Mouse (Mus musculus) thymus, postnatal 36 days (tissue): ENCODE measurements around the gene Gm20708.

ENCODE experiments used
- DNase-seq, 2 experiments: peaks; one replicate each; pipeline ENCODE4 v3.0.0; 2022; ENCODE audit warnings: mixed read lengths in 2 of 2

The Gm20708 gene

GRCm38 (mm10) chr11:117870688-117871365, 61.4 kb downstream of the Gm20708 start:
- DNase-seq = peak; percentile 77 to 81

GRCm38 (mm10) chr11:117871376-117871775, 61.9 kb downstream of the Gm20708 start:
- DNase-seq = peak in 1 of 2 experiments; percentile 72

DNA sequence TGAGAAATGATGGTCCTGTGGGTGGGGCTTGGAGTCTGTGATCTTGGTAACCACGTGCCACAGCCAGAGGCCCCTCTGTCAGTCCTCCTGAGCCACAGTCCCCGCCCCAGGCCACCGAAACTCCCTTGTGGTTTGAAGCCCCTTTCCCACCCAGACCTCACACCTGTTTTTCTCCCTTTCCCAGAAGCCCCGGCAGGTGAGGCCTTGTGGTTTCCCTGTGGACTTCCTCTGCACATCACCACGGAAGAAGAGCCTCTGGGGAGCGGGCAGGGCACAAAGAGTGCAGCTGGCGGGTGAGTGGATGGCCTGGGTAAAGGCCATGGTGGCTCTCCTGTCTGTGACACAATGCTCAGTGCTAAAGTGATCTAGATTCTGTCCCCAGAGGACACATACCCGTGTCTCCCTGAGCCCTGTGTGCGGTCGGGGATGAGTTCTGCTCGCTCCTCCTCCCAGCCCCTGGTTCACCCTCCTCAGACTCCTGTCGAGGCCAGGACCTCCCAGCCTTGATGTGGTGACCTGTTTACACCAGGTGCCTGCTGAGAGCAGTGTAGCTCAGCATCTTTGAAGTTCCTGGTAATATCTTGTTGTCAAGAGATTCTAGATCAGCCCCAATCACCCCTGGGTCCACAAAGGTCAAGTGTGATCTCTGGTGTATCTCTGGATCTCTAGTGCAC, 62.6 kb downstream of the Gm20708 start:
- peak; percentile 91 to 96 for DNase-seq

- peak; percentile 66 to 73 for DNase-seq
Observed at GRCm38 (mm10) chr11:117872861-117873608, 63.6 kb downstream of the Gm20708 start, which contains the start of gene Tha1. Gene Tha1 (minus strand): TSS chr11:117873481.

DNA sequence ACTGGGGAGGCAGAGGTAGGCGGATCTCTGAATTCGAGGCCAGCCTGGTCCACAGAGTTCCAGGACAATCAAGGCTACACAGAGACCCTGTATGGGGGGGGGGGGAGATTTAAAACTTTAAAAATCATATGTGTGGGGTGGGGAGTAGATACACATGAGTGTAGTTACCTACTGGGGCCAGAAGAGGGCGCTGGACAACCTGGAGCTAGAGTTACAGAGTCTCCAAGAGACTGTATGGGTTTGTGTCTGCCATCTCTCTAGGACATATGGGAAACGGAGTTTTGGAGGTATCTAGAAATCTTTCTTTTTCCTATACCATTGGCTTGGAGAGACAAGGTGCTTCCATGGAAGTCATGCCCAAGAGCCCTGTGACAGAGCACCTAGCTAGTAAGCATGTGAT, 65.0 kb downstream of the Gm20708 start:
- DNase-seq = peak; percentile 52 to 66

GRCm38 (mm10) chr11:117875681-117876080, 66.2 kb downstream of the Gm20708 start:
- no peak for DNase-seq

DNA sequence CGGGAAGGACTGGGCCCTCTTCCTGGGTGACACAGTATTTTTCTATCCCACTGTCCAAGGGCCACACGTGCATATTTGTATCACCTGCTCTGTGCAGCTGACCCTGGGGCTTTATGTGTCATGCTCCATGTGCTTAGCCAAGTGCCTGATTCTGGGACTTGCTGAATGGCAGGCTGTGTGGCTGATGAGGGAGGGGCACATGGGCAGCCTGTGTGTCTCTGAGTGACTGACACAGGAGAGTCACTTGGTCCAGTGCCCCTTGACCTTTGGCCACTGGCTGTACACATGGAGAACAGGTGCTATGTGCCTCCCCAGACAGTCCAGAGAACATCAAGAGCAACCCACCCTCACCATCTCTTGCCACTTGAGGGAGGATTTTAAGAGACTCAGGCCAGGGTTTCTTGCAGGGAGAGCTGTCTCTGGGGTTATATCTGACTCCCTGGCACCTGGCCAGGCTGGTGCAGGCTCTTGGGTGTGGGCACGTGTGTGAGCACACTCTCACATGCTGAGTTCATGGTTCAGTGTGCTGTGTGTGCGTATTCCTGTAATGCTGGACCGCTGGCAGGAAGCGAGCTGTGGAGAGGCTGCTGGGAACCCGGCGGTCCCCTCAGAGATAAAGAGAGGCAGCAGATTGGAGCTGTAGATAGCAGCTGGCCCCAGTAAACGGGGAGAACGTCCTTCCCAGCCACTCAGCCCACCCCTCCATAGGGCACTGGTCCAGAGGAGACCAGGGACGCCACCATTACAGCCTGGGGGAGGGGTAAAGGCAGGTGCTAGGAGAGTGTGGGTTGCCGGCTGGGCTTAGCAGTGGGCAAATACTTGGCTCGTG, 68.7 kb downstream of the Gm20708 start:
- peak; percentile 64 to 79 for DNase-seq

DNA sequence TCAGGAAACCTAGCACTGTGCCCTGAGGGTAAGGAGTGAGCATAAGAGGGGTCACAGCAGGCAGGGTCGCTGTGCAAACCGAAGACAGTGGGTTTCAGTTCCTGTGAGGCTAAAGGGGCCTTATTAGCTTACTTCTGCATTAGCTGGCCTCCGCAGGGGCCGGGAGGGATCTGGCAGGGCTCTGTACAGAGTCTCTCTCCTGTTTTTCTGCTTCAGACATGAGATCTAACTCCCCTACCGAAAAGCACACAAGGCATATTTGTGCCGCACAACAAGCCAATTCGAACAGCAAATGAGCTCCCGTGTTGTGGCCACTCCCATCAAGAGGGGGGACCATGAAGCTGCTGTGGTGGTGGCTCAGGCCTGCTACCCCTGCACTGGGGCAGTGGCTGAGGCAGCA, 69.4 kb downstream of the Gm20708 start:
- DNase-seq = no peak

DNA sequence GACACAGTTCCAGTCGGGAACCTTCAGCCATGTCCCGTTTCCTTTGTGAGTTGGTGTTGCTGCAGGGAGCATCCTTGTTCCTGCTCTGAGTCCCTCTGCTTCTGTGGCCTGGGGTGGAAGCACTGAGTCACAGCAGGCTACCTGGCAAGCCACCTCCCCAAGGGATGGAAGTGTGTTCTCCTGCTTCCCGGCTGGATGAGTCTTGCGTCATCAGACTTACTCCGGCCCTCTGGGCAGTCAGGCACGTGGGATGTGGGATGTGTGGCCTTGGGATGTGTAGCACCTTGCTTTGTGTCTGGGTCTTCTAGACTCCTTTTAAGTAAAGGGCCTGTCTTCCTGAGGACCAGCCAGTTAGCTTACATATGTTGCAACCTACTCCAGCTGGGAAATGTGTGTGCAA, 70.2 kb downstream of the Gm20708 start:
- no peak for DNase-seq

DNA sequence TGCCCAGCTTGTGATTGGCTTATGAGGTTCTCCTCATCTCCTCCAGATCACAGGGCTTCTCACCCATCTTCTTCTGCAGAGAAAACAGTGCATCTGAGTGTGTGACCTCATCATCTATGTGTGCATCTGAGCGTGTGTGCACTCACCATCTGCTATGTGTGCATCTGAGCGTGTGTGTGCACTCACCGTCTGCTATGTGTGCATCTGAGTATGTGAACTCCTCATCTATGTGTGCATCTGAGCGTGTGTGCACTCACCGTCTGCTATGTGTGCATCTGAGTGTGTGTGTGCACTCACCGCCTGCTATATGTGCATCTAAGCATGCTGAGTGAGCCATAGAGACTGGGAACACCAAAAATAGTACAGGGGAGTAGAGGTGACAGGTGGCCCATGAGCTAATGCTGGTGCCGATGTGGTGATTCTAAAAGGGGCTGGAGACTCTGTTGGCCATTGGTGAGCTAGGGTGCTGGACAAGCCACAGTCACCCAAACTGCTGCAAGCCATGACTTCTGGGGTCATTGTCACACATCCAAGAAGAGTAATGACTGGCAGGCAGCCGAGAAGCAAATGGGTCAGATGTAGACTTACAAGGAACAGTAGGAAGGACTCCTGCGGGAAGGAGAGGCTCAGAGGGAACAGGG, 71.0 kb downstream of the Gm20708 start:
- no peak for DNase-seq

- DNase-seq = no peak
Observed at GRCm38 (mm10) chr11:117880977-117881358, 71.5 kb downstream of the Gm20708 start.

DNA sequence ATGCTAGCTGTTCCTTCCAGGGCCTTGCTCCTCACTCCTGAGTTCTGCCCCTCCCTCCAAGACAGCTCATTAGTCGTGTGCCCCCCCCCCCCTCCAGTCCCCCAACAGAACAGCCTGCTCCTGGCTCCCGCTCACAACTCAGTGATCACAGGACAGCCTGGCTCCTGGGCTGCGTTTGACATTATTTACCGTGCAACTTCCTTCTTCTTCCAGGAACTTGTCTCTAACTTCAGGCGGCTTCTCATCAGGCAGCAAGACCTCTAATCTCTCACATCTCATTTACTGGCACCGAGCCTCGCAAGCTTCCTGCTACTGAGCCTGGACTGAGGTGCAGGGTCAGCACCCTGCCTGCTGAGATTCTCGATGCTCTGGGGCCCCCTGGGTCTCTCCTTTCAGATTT, 72.3 kb downstream of the Gm20708 start:
- DNase-seq = no peak

- DNase-seq = no peak
Observed at GRCm38 (mm10) chr11:117882208-117882607, 72.7 kb downstream of the Gm20708 start.

DNA sequence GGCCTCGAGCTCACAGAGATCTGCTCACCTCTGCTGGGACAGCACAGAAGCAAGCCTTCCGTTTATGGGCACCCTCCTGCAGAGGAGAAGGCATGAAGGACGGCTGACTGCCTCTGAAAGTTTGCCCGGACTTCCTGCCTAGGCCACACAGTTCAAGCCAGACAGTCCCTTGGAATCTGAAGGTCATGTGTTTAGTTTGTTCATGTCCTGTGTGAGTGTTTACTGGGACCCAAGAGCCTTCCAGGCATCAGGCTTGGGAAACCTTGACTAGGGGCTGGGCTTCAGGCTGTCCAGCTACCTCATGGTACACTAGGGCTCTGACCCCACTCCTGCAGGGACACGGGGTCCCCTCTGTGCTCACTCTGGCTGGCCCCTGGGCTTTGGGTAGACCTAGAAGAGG, 76.5 kb downstream of the Gm20708 start:
- no peak for DNase-seq

DNA sequence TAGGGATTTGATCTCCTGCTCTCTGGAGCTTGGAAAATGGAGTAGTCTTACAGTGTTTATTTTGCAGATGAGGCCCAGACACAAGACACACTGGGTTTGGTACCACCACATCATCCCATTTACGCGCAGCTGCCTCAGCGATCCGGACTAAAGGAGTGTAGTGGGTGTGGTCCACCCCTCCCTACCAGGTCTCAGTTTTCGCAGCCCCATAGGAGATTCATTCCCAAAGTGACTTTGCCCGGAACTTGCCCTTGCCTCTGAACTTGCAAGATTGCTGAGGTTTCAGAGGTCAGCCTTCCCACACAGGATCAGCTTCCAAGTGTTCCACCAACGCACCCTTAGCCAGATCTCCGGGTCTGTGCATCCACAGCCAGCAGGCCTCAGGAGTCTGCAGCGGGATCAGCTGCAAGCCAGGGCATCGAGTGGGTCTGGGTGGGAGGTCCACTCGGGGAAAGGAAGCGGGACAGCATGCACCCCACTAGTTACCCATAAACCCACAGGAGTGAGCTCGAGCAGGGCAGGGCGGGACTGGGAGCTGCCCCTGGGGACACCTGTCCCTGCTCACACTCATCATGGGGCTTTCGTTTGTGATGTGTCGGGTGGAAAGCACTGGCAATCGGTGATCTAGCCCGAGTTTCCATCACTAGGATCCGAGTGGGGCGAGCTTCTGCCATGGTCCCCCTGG, 78.8 kb downstream of the Gm20708 start:
- no peak for DNase-seq

DNA sequence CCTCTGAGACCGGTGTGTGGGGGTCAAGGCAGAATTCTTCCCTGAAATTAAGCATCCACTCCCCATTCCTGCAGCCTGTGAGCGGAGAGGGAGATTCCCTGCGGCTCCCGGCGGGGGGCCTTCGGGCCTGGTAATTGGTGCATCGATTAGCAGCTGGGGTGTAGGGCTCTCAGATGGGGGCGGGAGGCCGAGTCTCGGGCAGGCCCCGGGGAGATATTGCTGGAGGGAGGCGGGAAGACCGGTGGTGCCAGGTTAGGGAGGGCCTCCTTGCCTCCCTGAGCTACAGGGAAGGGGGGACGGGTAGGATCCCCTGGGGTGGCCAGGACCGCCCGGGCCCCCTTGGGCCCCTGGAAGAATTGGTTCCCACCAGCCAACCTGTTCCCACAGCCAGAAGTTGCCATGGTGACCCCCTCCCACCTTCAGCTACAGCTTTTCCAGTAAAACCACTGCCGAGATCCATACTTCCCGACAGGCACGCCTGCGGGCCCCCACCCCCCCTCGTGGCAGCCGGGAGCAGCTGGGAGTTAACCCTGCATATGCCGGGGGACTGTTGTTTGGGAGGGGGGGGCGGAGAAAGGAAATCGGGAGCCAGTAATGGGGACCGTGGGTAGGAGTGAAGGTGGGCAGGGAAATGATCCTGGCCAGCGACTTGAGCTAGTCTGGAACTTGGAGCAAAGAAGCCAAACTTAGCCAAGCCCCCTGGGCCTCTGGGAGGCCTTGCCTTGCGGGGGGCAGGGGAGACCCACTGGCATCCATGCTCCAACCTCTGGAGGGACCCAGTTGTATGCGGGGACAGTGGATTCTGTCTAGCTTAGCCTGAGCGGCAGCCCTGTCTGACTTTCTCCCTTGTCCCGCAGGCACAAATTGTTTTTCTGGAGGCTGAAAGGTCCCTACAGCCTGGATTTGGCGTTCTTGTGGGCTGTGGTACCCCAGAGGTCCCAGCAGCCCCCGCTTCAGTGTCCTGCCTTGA, 79.7 kb downstream of the Gm20708 start:
- no peak for DNase-seq
